Mouse (Mus musculus) Patski (cell line): Measurements from ENCODE around the gene Pitx3. TPM values are rescaled to one million over a fixed set of nuclear protein-coding genes. Genes with fewer than 3 reads are reported as not detected.
"Not testable (repeated sequence)": the region's sequence is repeated elsewhere in the genome, so short reads cannot be mapped to it uniquely, and the experiment has no call there.

ENCODE experiments used
- ATAC-seq: fragments of 100-300 bp; one replicate; pipeline ENCODE4 v1.8.0; 2021
- CTCF ChIA-PET: fragments of 350-600 bp; sonication (Branson Sonifier 250); formaldehyde crosslinking; loops from one replicate; lab custom pipeline; 2022; ENCODE audit warnings: inconsistent platforms; lab: Charles Lee
- POLR2A ChIA-PET: fragments of 350-600 bp; sonication (Branson Sonifier 250); formaldehyde crosslinking; loops from one replicate; lab custom pipeline; 2022; ENCODE audit warnings: antibody characterized with exemption, inconsistent platforms; lab: Charles Lee
- DNase-seq: peaks from one replicate; pipeline ENCODE4 v3.0.0-alpha.2; 2011; ENCODE audit warnings: low read depth, low spot score
- H3K27me3 ChIP-seq: fragments of 371-371 bp; one replicate; pipeline ENCODE4 v1.5.1; 2021
- CTCF ChIP-seq: fragments of 100-300 bp; IDR thresholded peaks from one replicate; pipeline ENCODE4 v1.5.1; 2021
- in situ Hi-C: fragments of 300-500 bp; cut with MboI; formaldehyde crosslinking; loops from 3 replicates; pipeline ENCODE4 v1.11.1; 2018; ENCODE audit warnings: low pct_unique_long_range_greater_than_20kb, mixed read lengths
- polyA plus RNA-seq: library from polyadenylated mRNA; unstranded; gene quantifications from one replicate; pipeline ENCODE4 v1.2.3, GENCODE M21; 2021

Pitx3 gene
- polyA plus RNA-seq, 1 experiment from 2014 or later = not detected

GRCm38 (mm10) chr19:46132577-46132976 lies 15.5 kb downstream of the Pitx3 start:
- peaks cover 55% of the 10 kb centered on the region for H3K27me3 ChIP-seq
- POLR2A ChIA-PET = no interaction called here
- no peak for DNase-seq
- TF ChIP-seq CTCF = no peak
- in situ Hi-C loops = loop anchor here (10.0 kb wide), 1 partner anchor 232 kb away; no protein-coding TSS in a partner anchor
- CTCF ChIA-PET = interaction anchor here (1.0 to 1.1 kb wide), 2 partner anchors 10 to 142 kb away, joined by 3 read pairs; no protein-coding TSS in a partner anchor
- no peak for ATAC-seq

GRCm38 (mm10) chr19:46131694-46132525 lies 16.2 kb downstream of the Pitx3 start, which contains the start of gene Elovl3:
Elovl3 (plus strand) TSS chr19:46131897.
- CTCF ChIA-PET = no interaction called here
- in situ Hi-C loops = loop anchor here (10.0 kb wide), 1 partner anchor 233 kb away; no protein-coding TSS in a partner anchor
- DNase-seq (no peak), ATAC-seq (no peak)
- peaks cover 53% of the 10 kb centered on the region for H3K27me3 ChIP-seq
- TF ChIP-seq CTCF = no peak
- POLR2A ChIA-PET = no interaction called here

DNA sequence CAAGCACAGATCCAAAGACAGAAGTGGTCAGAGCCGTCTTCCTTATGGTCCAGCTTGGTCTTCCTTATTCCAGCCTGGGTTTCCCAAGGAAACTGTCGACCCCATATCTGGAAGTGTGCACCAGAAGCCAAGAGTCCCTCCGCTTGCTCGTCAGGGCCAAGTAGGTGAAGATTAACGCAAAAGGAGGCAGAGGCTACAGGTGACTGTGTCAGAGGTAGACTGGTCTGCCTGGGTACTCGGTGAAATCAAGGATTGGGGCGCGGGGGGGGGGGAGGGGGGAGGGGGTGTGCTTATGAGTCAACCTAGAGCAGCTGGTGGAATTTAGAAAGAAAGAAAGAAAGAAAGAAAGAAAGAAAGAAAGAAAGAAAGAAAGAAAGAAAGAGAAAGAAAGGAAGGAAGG lies 16.8 kb downstream of the Pitx3 start:
- peaks cover 56% of the 10 kb centered on the region for H3K27me3 ChIP-seq
- ATAC-seq (no peak), DNase-seq (no peak)
- no peak for TF ChIP-seq CTCF
- in situ Hi-C loops = loop anchor here (10.0 kb wide), 1 partner anchor 234 kb away; no protein-coding TSS in a partner anchor
- POLR2A ChIA-PET = no interaction called here
- CTCF ChIA-PET = no interaction called here

- H3K27me3 ChIP-seq = peaks cover 64% of the 10 kb centered on the region
- in situ Hi-C loops = loop anchor here (10.0 kb wide), 1 partner anchor 235 kb away; no protein-coding TSS in a partner anchor
These were observed 18.4 kb downstream of the Pitx3 start for GRCm38 (mm10) chr19:46129737-46130136.

GRCm38 (mm10) chr19:46126301-46126700 lies 21.8 kb downstream of the Pitx3 start:
- TF ChIP-seq CTCF = no peak
- in situ Hi-C loops = no loop called here
- ChIA-PET CTCF (no interaction called here), POLR2A (no interaction called here)
- ATAC-seq (no peak), DNase-seq (no peak)
- peaks cover 63% of the 10 kb centered on the region for H3K27me3 ChIP-seq

More at GRCm38 (mm10) chr19:46129737-46130136, 18.4 kb downstream of the Pitx3 start:
- DNase-seq, POLR2A ChIA-PET, ATAC-seq, CTCF ChIA-PET: not testable (repeated sequence)

DNA sequence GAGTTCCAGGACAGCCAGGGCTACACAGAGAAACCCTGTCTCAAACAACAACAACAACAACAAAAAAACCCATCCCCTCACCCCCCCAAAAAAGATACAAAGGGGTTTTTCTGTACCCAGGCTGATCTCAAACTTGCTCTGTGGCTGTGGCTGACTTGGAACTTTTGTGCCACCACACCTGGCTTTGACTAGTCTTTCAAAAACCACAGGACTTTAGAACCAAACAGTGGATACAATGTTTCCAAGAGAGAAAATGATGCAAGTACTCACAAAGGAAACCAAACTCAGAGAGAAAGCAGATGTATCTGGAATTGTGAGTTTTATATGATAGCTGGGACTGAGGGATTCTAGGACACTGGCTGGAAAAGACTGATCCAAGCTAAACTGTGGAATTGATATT lies 23.5 kb downstream of the Pitx3 start:
- peaks cover 64% of the 10 kb centered on the region for H3K27me3 ChIP-seq
- no peak for TF ChIP-seq CTCF
- DNase-seq (no peak), ATAC-seq (no peak)
- ChIA-PET CTCF (interaction anchor here (1.0 kb wide), 1 partner anchor 12 kb away, joined by 4 read pairs; no protein-coding TSS in a partner anchor), POLR2A (no interaction called here)
- in situ Hi-C loops = no loop called here

DNA sequence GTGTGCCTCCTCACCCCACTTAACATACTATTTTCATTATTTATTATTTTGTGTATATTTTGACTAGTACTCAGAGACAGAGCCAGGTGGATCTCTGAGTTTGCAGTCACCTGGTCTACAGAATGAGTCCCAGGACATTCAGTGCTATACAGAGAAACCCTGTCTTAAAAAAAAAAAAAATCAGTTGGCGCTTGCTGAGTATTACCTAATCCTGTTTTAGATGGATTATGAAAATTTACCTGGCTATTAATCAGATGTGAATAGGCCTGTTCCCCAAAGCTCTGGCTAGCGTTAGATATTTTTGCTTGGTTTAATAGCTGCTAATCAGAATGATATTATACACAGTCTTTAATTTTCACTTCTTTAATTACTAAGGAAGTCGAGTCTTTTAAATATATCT lies 24.2 kb downstream of the Pitx3 start:
- POLR2A ChIA-PET = no interaction called here
- no peak for TF ChIP-seq CTCF
- no peak for DNase-seq
- ATAC-seq = no peak
- CTCF ChIA-PET = no interaction called here
- in situ Hi-C loops = no loop called here
- peaks cover 72% of the 10 kb centered on the region for H3K27me3 ChIP-seq

DNA sequence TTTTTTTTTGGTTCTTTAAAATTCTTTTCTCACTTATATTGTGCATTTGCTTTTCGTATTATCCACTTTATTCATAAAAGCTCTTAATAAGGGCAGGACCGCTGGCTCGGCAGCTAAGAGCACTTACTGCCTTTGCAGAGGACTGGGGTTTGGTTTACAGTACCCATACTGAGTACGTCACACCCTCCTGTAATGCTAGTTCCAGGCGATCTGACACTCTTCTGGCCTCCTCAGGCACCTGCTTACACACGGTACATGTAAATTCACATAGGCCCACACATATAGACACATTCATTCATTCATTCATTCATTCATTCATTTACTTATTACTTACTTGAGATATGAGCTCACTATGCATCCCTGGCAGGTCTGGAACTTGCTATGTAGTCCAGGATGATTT lies 27.3 kb downstream of the Pitx3 start:
- CTCF ChIA-PET = interaction anchor here (1.1 kb wide), 1 partner anchor 138 kb away, joined by 3 read pairs; no protein-coding TSS in a partner anchor
- no peak for TF ChIP-seq CTCF

GRCm38 (mm10) chr19:46119458-46119857 lies 28.7 kb downstream of the Pitx3 start:
- in situ Hi-C loops = no loop called here
- DNase-seq (no peak), ATAC-seq (no peak)
- TF ChIP-seq CTCF = no peak
- H3K27me3 ChIP-seq = peaks cover 64% of the 10 kb centered on the region
- CTCF ChIA-PET = interaction anchor here (1.1 to 1.2 kb wide), 2 partner anchors 9 to 34 kb away, joined by 3 read pairs; no protein-coding TSS in a partner anchor
- POLR2A ChIA-PET = interaction anchor here (0.6 kb wide), 1 partner anchor 32 kb away, joined by 3 read pairs; no protein-coding TSS in a partner anchor

More for the DNA sequence above, 27.3 kb downstream of the Pitx3 start:
- POLR2A ChIA-PET = no interaction called here
- H3K27me3 ChIP-seq = peaks cover 66% of the 10 kb centered on the region
- in situ Hi-C loops = no loop called here
- no peak for ATAC-seq
- no peak for DNase-seq

DNA sequence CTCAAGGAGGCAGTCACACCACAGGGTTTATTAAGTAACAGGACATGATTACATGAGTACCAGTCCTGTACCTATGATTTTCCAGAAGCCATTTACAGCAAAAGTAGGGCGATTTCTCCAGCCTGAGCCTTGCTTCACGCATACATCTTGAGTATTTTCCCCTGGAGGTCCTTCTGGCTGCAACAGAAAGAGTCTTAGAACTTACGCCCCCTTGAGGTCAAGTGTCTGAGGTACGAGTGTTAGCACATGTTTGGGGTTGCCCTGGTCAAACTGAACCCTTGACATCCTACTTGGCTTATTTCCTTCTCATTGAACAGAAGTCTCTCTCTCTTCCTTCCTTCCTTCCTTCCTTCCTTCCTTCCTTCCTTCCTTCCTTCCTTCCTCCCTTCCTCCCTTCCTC lies 33.5 kb downstream of the Pitx3 start:
- CTCF ChIA-PET = no interaction called here
- in situ Hi-C loops = no loop called here
- no peak for TF ChIP-seq CTCF
- ATAC-seq (no peak), DNase-seq (no peak)
- POLR2A ChIA-PET = no interaction called here
- H3K27me3 ChIP-seq = peaks cover 55% of the 10 kb centered on the region

DNA sequence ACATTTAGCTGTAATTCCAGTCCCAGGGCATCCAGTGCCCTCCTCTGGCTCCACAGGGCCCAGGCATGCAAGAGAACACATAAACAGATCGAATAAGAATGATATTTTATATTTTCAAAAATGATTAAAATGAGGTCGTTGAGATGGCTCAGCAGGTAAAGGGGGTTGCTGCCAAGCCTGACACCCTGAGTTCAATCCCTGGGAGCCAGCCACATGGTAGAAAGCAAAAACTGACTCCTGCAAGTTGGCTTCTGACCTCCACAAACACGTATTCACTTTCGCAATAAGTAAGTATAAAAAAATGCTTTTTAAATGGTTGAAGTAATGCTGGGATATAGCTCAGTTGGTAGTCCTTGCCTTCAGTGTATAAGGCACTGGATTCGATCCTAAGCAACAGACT lies 37.3 kb downstream of the Pitx3 start:
- TF ChIP-seq CTCF = no peak
- peaks cover 51% of the 10 kb centered on the region for H3K27me3 ChIP-seq
- ChIA-PET CTCF (interaction anchor here (1.0 to 1.3 kb wide), 2 partner anchors 9 to 10 kb away, joined by 3 read pairs; no protein-coding TSS in a partner anchor), POLR2A (no interaction called here)
- in situ Hi-C loops = no loop called here
- ATAC-seq (no peak), DNase-seq (no peak)
